ENCODE assay signal across 9 mouse cellular contexts in the genomic region with DNA sequence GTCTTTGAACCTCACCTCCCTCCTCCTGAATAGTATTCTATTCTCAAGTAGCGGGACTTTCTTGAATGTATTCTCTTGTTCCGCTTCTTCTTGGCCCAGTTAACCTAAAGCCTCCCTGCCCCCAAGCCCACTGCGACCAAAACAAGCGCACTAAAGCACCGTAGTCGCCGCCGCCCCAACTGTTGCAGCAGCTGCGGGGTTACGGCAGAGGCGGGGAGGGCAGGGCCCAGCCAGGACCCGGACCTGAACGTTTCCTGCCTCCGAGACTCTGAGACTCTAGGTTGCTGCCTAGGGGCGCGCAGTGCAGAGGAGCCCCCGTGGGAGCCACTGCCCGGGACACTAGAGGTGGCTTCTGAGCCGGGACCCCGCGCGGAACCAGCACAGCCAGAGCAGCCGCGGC. TPM values are rescaled to one million over a fixed set of nuclear protein-coding genes. Genes with fewer than 3 reads are reported as not detected.
A peak's percentile ranks its signal among the peaks of the same experiment; 100 is the strongest.
DNase-seq lines count a peak whose midpoint lies in the region; ATAC-seq lines count a peak whose summit lies in the region.
"Had no signal": no experiment of that assay in that cellular context is flagged by ENCODE, and none has a peak within 500 bp of the region (broad histone marks: within the 10 kb centered on the region; RNA-seq: fewer than 3 reads in every experiment).

No protein-coding gene starts in this region.

- peak overlapping the region; percentile 10; the same call in 1 of the 2 replicates for H3K4me3 ChIP-seq in macrophage (ENCODE audit: inconsistent target)
- H3K4me3 ChIP-seq in stomach, embryonic 15.5 days (replicated peaks): peak overlapping the region; percentile 46

- H3K79me2 ChIP-seq in macrophage (ENCODE audit: inconsistent target): no peaks in the 10 kb centered on the region

- peak overlapping the region; percentile 80 for H3K4me2 ChIP-seq in stomach, embryonic 15.5 days

- no peak overlapping the region for H3K27ac ChIP-seq in macrophage
- H3K27ac ChIP-seq in stomach, embryonic 15.5 days: no peak overlapping the region

- intact Hi-C loops in left cerebral cortex, postnatal 25 days (cut with DNase I): loop anchor here (10.0 kb wide), 1 partner anchor 1682 kb away; no protein-coding TSS in a partner anchor

- H3K36me3 ChIP-seq in macrophage (ENCODE audit: inconsistent target): no peaks in the 10 kb centered on the region
- no peaks in the 10 kb centered on the region for H3K36me3 ChIP-seq in stomach, embryonic 15.5 days

- no peaks in the 10 kb centered on the region for H3K9me3 ChIP-seq in stomach, embryonic 15.5 days

- peak; percentile 77 for ATAC-seq in granulocyte monocyte progenitor cell, adult 5-6 weeks (replicated peaks; ENCODE audit: poor library complexity, severe bottlenecking)
- no peak for ATAC-seq in stomach, embryonic 15.5 days (ENCODE audit: insufficient read depth, low FRiP score, low read depth)
- no peak for ATAC-seq in inflammation-experienced regulatory T-cells, adult 6 months

- WGBS in macrophage (ENCODE audit: missing documents): 23% methylated on average over 18 of the region's 24 CpGs
- 12% methylated on average over 24 of the region's 24 CpGs for WGBS in stomach, embryonic 15.5 days

- H3K27me3 ChIP-seq in stomach, embryonic 15.5 days (replicated peaks): peaks cover 26% of the 10 kb centered on the region; the same call in 1 of the 2 replicates

- no peaks in the 10 kb centered on the region for H3K4me1 ChIP-seq in stomach, embryonic 15.5 days

- no peak overlapping the region for H3K9ac ChIP-seq in stomach, embryonic 15.5 days

- DNase-seq in left cerebral cortex, adult 18-20 months (ENCODE audit: low spot score in 2 of 2): peak; percentile 3 to 12
- no peak for DNase-seq in left cerebral cortex, postnatal 25 days (ENCODE audit: low spot score in 2 of 2)
- peak; percentile 55 for DNase-seq in cerebellum, adult 9-11 months
- DNase-seq in embryo, embryonic 10 days (ENCODE audit: low spot score): no peak

RNA-seq across cellular contexts. Expression of a gene that starts 1.1 kb away (rescaled TPM):
- 10 to 100 TPM; 17.5 to 18.8 TPM for total RNA-seq in left cerebral cortex, adult 18-20 months (2021)
- 10 to 100 TPM; 18.8 to 19.6 TPM for total RNA-seq in left cerebral cortex, postnatal 25 days (2021)
- total RNA-seq in granulocyte monocyte progenitor cell, adult 5-6 weeks (2014; fragmentation: Nextera tagmentation): not detected in 2 replicates
- total RNA-seq in granulocyte monocyte progenitor cell, adult 5-6 weeks (2017): not detected in 2 replicates
- total RNA-seq in macrophage (2018; cell fraction: chromatin; rRNA removed): 1 to 10 TPM in 10 of 26 experiments, under 1 TPM in 10, not detected in 6; 0.19 to 4.5 (median 0.99) TPM
- under 1 TPM in 25 of 26 experiments, not detected in 1; 0.06 to 0.75 (median 0.42) TPM for total RNA-seq in macrophage (2018; cell fraction: cytosol; rRNA removed)
- total RNA-seq in macrophage (2018; cell fraction: nucleus; rRNA removed): 1 to 10 TPM in 11 of 26 experiments, under 1 TPM in 14, not detected in 1; 0.22 to 2.4 (median 0.89) TPM
- polyA plus RNA-seq in macrophage (2018): 0.13 to 0.36 TPM (median 0.32 TPM) in 3 replicates
- 3.8 and 4.3 TPM in 2 replicates for polyA plus RNA-seq in stomach, embryonic 15.5 days (2015; fragmentation: Nextera tagmentation; extraction: Ambion mirVana)
- polyA plus RNA-seq in inflammation-experienced regulatory T-cells, adult 6 months (2017; shearing (Covaris generic)): not detected

RNA-seq across cellular contexts. Expression of a gene that starts 2.0 kb away (rescaled TPM):
- under 1 TPM in 1 of 2 experiments, not detected in 1; 0.56 TPM for total RNA-seq in left cerebral cortex, adult 18-20 months (2021)
- total RNA-seq in left cerebral cortex, postnatal 25 days (2021): 1 to 10 TPM; 1.0 to 1.7 TPM
- total RNA-seq in granulocyte monocyte progenitor cell, adult 5-6 weeks (2014; fragmentation: Nextera tagmentation): not detected in 2 replicates
- total RNA-seq in granulocyte monocyte progenitor cell, adult 5-6 weeks (2017): not detected in 2 replicates
- total RNA-seq in macrophage (2018; cell fraction: chromatin; rRNA removed): not detected
- not detected for total RNA-seq in macrophage (2018; cell fraction: cytosol; rRNA removed)
- not detected for total RNA-seq in macrophage (2018; cell fraction: nucleus; rRNA removed)
- not detected in 3 replicates for polyA plus RNA-seq in macrophage (2018)
- polyA plus RNA-seq in stomach, embryonic 15.5 days (2015; fragmentation: Nextera tagmentation; extraction: Ambion mirVana): not detected in 2 replicates
- polyA plus RNA-seq in inflammation-experienced regulatory T-cells, adult 6 months (2017; shearing (Covaris generic)): not detected
- polyA plus RNA-seq: brain, embryonic 14.5 days had no signal

Comparison
In these comparisons a context has a peak if more than half of its experiments do, and no peak if none do; other contexts are left out.
1. DNase-seq: peak in left cerebral cortex, adult 18-20 months (2 of 2) and cerebellum, adult 9-11 months (single experiment); none in left cerebral cortex, postnatal 25 days (0 of 2) and embryo, embryonic 10 days (single experiment).
2. RNA of a gene that starts 1.1 kb away (total RNA-seq): 18.8 to 19.6 TPM in left cerebral cortex, postnatal 25 days and 17.5 to 18.8 TPM in left cerebral cortex, adult 18-20 months; not detected in granulocyte monocyte progenitor cell, adult 5-6 weeks; every median in the first group is over 10 times any median in the second.